Mouse (Mus musculus): ENCODE results near the gene Myo1f. TPM values are rescaled to one million over a fixed set of nuclear protein-coding genes. Genes with fewer than 3 reads are reported as not detected.
A peak's percentile ranks its signal among the peaks of the same experiment; 100 is the strongest.

The Myo1f gene
- total RNA-seq (2021): 1 to 10 TPM; 1.2 to 2.5 TPM
- long read RNA-seq, experiment 1, partial matches to known transcripts: 1 of 7 reads
- long read RNA-seq, experiment 1, other reads (novel, unspliced or antisense): 3 of 7 reads
- long read RNA-seq, experiment 2, partial matches to known transcripts: 0 of 1 reads
- long read RNA-seq, experiment 2, other reads (novel, unspliced or antisense): 0 of 1 reads

- DNase-seq: no peak
Measured at GRCm38 (mm10) chr17:33555223-33555855, at the start of gene Myo1f. Myo1f (plus strand) TSS chr17:33555707.

- DNase-seq: no peak
Measured at GRCm38 (mm10) chr17:33508386-33508785, 47.1 kb upstream of the Myo1f start.

GRCm38 (mm10) chr17:33510172-33510571 lies 45.3 kb upstream of the Myo1f start:
- DNase-seq: no peak

- no peak for DNase-seq
Measured at GRCm38 (mm10) chr17:33512441-33513415, 42.8 kb upstream of the Myo1f start.

GRCm38 (mm10) chr17:33513874-33514273 lies 41.6 kb upstream of the Myo1f start:
- no peak for DNase-seq

GRCm38 (mm10) chr17:33520366-33520765 lies 35.1 kb upstream of the Myo1f start:
- no peak for DNase-seq

- DNase-seq: no peak
Measured at GRCm38 (mm10) chr17:33523431-33523917, 32.0 kb upstream of the Myo1f start.

- DNase-seq: peak; percentile 84
Measured at GRCm38 (mm10) chr17:33523918-33524755, 31.4 kb upstream of the Myo1f start, which contains the start of gene Adamts10. Adamts10 (plus strand) TSS chr17:33524204.

- peak; percentile 23 for DNase-seq
Measured at GRCm38 (mm10) chr17:33524806-33525373, 30.6 kb upstream of the Myo1f start.

- no peak for DNase-seq
Measured at GRCm38 (mm10) chr17:33526506-33526905, 29.0 kb upstream of the Myo1f start.

- DNase-seq: peak; percentile 49
Measured at GRCm38 (mm10) chr17:33539106-33539675, 16.3 kb upstream of the Myo1f start.

GRCm38 (mm10) chr17:33539878-33540277 lies 15.6 kb upstream of the Myo1f start:
- no peak for DNase-seq

- no peak for DNase-seq
Measured at GRCm38 (mm10) chr17:33549212-33549611, 6.3 kb upstream of the Myo1f start.

GRCm38 (mm10) chr17:33550388-33550787 lies 5.1 kb upstream of the Myo1f start:
- no peak for DNase-seq

- DNase-seq: no peak
Measured at GRCm38 (mm10) chr17:33552113-33552512, 3.4 kb upstream of the Myo1f start.

- peak; percentile 43 for DNase-seq
Measured at GRCm38 (mm10) chr17:33552964-33553363, 2.5 kb upstream of the Myo1f start.

GRCm38 (mm10) chr17:33554536-33554935 lies 971 bp upstream of the Myo1f start:
- DNase-seq: no peak

- no peak for DNase-seq
Measured at GRCm38 (mm10) chr17:33557922-33558321, 2.4 kb downstream of the Myo1f start.

GRCm38 (mm10) chr17:33563527-33564076 lies 8.1 kb downstream of the Myo1f start:
- no peak for DNase-seq

GRCm38 (mm10) chr17:33564599-33564998 lies 9.1 kb downstream of the Myo1f start:
- DNase-seq: no peak

GRCm38 (mm10) chr17:33566182-33566581 lies 10.7 kb downstream of the Myo1f start:
- DNase-seq: no peak
